Mouse (Mus musculus): ENCODE measurements around the gene Pbx1.

The Pbx1 gene

GRCm38 (mm10) chr1:168178611-168179010 is 253.5 kb downstream of the Pbx1 start:
- in situ Hi-C loops (cut with MboI, MseI) = no loop called here

DNA sequence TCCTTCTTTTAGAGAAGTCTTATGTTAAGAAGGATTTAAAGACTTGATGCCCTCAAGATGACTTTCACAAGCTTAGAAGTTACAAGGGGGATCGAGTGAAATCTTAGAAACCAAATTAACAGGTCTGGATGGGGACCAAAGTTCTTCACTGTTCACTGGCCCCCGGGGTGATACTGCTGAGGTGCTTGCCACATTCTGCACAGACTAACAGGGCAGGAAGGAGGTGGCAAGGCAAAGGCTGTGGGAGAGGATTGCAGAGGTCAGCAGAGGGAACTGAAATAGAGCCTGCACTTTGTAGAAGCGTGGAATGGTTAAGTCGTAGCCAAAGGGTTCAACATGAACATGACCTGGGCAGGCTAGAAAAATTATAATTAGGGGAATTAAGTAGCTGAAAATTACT is 256.5 kb downstream of the Pbx1 start:
- in situ Hi-C loops (cut with MboI, MseI) = no loop called here

DNA sequence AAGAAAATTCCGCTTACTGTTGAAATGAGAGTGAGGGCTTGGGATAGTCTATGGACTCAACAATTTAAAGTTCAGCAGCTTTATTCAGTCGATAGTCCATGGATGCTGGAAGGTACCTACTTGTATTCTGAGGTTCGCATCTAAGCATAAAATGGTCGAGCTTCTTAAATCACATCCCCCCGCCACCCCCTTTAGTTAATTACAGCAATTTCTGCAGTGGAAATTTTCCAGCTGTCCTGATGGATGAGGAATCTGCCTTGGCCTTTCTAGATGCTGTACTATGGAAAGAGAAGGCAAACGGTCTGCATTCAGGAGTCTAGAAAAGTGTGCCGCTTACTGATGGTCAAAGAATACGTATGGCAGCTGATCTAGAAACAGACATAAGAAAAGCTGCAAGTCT is 262.3 kb downstream of the Pbx1 start:
- in situ Hi-C loops (cut with MboI, MseI) = no loop called here

DNA sequence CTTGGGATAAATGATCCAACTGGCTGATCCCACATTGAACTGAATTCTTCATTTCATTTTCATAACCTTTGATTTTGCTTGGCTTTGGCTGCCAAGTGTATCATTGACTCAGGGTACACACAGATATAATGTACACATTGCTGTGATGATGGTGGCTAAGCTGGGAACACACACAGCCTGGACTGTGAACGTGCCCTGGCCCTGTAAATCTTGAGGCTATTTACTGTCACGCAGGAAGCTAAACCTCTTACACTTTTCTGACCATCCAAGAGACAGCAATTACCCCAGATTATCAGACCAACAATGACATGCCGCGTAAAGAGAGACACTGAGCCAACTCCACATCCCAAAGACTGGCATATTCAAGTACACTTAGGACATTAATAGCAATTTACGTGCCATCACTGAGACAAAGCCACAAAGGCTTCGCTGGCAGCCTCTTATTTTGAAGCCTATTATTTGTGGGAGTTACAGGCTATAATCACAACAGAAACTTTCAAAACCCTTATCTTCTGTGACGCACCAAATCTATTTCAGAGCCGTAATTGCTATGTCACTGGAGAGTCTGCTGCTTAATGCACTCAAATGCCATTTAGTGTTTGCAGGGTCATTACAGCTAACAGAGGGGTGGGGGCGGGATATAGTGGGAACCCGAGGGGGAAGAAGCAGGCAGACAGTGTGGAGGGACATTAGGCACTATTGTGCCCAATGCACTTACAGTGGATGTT is 262.9 kb downstream of the Pbx1 start:
- in situ Hi-C loops (cut with MboI, MseI) = no loop called here

DNA sequence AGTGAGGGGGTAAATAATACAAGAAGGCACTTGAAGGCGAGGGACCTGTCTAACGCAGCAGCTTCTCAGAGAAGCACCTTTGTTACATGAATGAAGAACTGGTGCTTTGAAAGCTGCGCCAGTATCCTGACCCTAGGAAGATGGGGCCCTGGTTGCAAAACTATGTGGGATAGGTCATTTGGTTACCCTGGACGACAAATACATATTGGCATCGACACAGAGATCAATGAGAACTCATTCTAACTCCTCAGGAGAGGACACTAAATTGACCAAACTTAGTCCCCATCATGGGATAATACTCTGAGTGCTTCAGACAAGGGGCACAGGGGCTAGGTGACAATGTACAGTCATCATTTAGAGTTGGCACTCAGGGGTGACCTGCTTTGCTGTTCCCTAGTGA is 264.3 kb downstream of the Pbx1 start:
- in situ Hi-C loops (cut with MboI, MseI) = no loop called here

DNA sequence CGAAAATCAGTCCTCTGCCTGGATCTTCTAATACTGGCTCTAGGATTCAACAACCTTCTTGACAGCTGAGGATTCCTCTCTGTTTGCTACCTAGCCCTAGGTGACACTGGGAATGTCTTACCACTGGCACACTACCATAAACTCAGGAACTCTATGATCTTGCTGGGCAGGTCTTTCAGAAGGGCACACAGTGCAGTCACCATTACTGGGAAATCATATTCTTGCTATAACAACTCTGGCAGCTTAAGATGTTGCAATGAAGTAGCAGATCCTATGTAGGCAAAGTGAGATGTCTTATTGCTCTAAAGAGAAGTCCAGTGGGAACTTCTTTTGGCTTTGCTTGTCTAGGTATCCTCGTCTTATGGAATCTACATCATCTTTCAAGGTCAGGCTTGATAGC is 265.2 kb downstream of the Pbx1 start:
- in situ Hi-C loops (cut with MboI, MseI) = no loop called here

DNA sequence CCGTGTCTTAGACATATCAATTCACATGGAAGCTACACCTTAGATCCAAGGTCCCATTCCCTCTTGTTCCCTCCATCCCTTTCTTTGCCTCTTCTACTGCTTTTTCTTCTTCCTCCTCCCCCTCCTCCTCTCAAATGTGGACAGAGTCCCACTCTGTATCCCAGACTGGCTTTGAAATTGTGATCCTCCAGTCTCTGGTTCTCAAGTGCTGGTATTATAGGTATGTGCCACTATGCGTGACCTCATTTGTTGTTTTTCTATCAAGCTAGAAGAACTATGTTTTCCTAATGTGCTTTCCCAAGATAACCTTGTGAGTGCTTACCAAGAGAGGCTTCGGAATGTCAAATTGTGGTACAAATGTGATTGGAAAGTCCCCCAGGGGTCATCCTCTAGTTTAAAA is 267.1 kb downstream of the Pbx1 start:
- in situ Hi-C loops (cut with MboI, MseI) = no loop called here

GRCm38 (mm10) chr1:168163521-168164233 is 268.4 kb downstream of the Pbx1 start:
- in situ Hi-C loops (cut with MboI, MseI) = no loop called here

DNA sequence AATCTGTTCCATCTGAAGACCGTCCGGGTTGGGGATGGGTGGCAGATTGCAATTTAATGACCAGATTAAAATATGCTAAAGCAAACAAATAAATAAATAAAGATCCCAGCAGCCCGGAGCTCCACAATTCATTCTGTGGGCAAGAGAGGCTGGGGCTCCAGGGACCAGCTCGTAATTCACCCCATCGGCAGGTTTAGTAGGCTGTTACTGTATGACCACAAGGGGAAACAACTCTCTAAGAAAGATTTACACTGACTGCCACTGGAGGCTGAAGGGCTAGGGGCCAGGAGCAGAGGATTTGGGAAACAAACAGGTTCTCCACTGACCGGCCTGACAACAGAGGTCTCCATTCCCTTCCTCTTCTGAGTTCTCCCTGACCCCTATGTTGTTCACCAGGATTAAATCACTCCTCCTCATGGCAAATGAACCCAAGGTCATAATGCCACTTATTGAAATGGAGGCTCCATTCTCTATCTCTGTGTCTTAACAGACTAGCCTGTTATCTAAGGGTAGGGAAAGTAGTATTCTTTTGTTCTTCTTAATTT is 292.9 kb downstream of the Pbx1 start:
- in situ Hi-C loops (cut with MboI, MseI) = no loop called here

DNA sequence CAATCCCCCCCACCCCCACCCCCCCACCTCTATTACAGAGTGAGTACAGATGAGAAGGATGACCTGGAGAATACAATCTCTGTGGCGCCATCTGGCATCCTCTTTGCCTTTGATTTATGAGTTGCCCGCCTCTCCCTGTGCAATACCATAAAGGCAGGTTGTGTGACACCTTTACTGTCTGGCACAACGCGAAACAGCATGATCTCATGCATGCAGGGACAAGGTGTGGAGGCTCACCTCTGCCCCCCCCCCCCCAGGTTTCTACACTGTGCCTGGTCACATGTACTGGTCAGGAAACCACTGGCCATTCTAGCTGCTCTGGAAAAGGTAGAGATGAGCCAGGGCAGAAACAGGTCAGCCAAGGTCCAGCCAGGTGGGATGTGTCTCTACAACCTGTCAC is 293.4 kb downstream of the Pbx1 start:
- in situ Hi-C loops (cut with MboI, MseI) = no loop called here

- in situ Hi-C loops (cut with MboI, MseI) = no loop called here
Measured at GRCm38 (mm10) chr1:168137890-168138289, 294.2 kb downstream of the Pbx1 start.

- in situ Hi-C loops (cut with MboI, MseI) = no loop called here
Measured at GRCm38 (mm10) chr1:168135545-168135944, 296.5 kb downstream of the Pbx1 start.

DNA sequence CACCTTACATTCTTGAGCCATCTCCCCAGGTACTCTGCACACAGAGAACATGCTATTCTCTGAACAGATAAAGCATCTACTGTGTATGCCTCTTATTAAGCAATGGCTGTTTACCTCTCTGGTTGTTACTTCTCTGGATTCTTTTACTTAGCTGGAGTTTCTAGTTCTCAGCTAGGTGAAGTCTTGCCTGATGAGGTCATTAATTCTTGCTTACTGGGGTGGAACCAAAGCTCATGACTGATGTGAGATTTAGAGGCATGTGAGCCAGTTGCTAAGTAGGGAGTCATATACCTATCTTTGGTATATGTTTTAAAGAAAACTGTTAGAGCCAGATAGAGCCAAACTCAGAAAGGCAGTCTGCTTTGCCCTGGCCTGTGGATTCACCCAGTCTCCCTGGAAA is 298.4 kb downstream of the Pbx1 start:
- in situ Hi-C loops (cut with MboI, MseI) = no loop called here

- in situ Hi-C loops (cut with MboI, MseI) = no loop called here
Measured at GRCm38 (mm10) chr1:168128004-168128403, 304.1 kb downstream of the Pbx1 start.

GRCm38 (mm10) chr1:168124643-168125490 is 307.2 kb downstream of the Pbx1 start:
- in situ Hi-C loops (cut with MboI, MseI) = no loop called here

DNA sequence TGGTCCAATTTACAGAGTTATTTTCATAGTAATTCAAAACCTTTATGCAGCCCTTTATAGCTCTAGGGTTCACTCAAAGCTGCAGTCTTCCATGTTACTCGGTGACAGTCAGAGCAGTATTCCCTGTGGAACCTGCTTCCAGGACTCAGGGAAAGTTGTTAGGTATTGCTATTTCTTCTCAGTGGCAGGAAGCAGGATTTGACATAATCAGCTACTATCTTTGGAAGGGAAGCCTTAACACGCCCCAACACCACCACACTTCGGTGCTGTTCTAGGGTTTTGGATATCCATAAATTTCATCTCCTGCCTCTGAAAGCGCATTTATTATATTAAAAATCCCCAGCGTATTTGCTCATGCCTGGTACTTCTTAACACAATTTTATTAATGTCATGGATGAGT is 314.0 kb downstream of the Pbx1 start:
- in situ Hi-C loops (cut with MboI, MseI) = no loop called here

GRCm38 (mm10) chr1:168117367-168117766 is 314.7 kb downstream of the Pbx1 start:
- in situ Hi-C loops (cut with MboI, MseI) = no loop called here

- in situ Hi-C loops (cut with MboI, MseI) = no loop called here
Measured at GRCm38 (mm10) chr1:168109797-168110196, 322.3 kb downstream of the Pbx1 start.

DNA sequence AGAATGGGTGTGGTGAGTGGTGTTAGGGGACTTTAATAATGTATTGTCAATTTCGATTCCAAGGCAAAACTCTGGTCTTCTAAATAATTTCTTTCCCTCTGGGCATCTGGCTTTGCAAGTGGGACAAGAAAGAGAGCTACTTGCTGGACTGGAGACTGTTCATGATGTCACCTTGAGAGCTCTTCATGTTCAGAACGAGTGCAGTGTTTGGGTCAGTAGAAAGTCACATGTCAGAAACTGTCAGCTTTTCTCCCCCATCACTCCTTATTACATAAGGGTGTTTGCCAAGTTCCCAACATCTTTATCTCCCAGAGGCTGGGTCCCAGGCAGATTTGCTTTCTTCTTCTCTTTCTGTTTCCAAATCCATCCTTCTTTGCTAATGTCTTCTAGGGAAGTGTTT is 328.2 kb downstream of the Pbx1 start:
- in situ Hi-C loops (cut with MboI, MseI) = no loop called here

DNA sequence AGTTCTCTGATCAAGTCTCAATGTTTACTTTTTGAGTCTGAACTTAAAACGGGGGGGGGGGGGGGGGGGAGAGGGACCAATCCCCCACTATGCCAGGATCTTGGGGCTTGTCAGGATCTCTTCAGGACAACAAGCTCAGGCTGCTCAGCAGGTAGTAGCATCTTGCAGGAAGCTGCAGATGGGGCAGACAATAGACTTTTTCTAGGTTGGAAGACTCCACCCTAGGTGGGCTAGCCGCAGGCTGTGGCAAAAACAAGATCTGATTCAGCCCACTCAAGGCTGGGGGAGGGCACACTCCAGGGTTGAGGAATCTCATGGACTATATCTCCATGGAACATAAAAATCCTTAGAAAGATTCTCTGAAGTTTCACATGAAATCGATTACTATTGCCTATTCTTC is 330.6 kb downstream of the Pbx1 start:
- in situ Hi-C loops (cut with MboI, MseI) = no loop called here

GRCm38 (mm10) chr1:168098806-168099205 is 333.3 kb downstream of the Pbx1 start:
- in situ Hi-C loops (cut with MboI, MseI) = no loop called here

- in situ Hi-C loops (cut with MboI, MseI) = no loop called here
Measured at GRCm38 (mm10) chr1:168094671-168095070, 337.4 kb downstream of the Pbx1 start.
